In genomic region chr7:133937473-133937872, GRCm38 (mm10) we compare ENCODE assay signal across 23 mouse cellular contexts.
"Had no signal": no experiment of that assay in that cellular context is flagged by ENCODE, and none has a peak within 500 bp of the region (broad histone marks: within the 10 kb centered on the region; RNA-seq: fewer than 3 reads in every experiment).

No protein-coding gene starts in this region.

- DNase-seq: kidney, adult 2 months; kidney, postnatal 10 days; kidney, postnatal 36 days; liver; lung, adult 18-20 months; lung, postnatal 10 days; lung, postnatal 36 days; right cerebral cortex, adult 18-20 months; right cerebral cortex, postnatal 14 days; right cerebral cortex, postnatal 4 days; thymus, adult 2 months; thymus, postnatal 14 days; thymus, postnatal 4 days had no signal

- H3K4me1 ChIP-seq: limb, embryonic 10.5 days; liver, embryonic 12.5 days; liver, embryonic 15.5 days; megakaryocyte, embryonic 14.5 days had no signal

- H3K9ac ChIP-seq: limb, embryonic 13.5 days; liver, embryonic 12.5 days; liver, embryonic 15.5 days; lung, embryonic 15.5 days; midbrain, embryonic 15.5 days; neural tube, embryonic 13.5 days had no signal

- H3K4me2 ChIP-seq: limb, embryonic 13.5 days; liver, embryonic 12.5 days; liver, embryonic 15.5 days; lung, embryonic 15.5 days; midbrain, embryonic 11.5 days; midbrain, embryonic 15.5 days; neural tube, embryonic 13.5 days had no signal

- H3K4me3 ChIP-seq: limb, embryonic 10.5 days; limb, embryonic 13.5 days; liver, embryonic 12.5 days; liver, embryonic 15.5 days; lung, embryonic 15.5 days; megakaryocyte, embryonic 14.5 days; midbrain, embryonic 15.5 days; neural tube, embryonic 13.5 days had no signal

- H3K36me3 ChIP-seq: limb, embryonic 10.5 days; limb, embryonic 13.5 days; liver, embryonic 12.5 days; liver, embryonic 15.5 days; midbrain, embryonic 15.5 days; neural tube, embryonic 13.5 days had no signal

- H3K9me3 ChIP-seq: limb, embryonic 10.5 days; limb, embryonic 13.5 days; liver, embryonic 12.5 days; liver, embryonic 15.5 days; lung, embryonic 15.5 days; midbrain, embryonic 15.5 days; neural tube, embryonic 13.5 days had no signal

- H3K27ac ChIP-seq: limb, embryonic 10.5 days; limb, embryonic 13.5 days; liver, embryonic 12.5 days; liver, embryonic 15.5 days; lung, embryonic 15.5 days; midbrain, embryonic 15.5 days; neural tube, embryonic 13.5 days; stomach, postnatal 0 days had no signal

- H3K27me3 ChIP-seq: limb, embryonic 13.5 days; liver, embryonic 12.5 days; liver, embryonic 15.5 days; lung, embryonic 15.5 days; midbrain, embryonic 15.5 days; neural tube, embryonic 13.5 days had no signal

- ATAC-seq: liver, embryonic 12.5 days; midbrain, embryonic 15.5 days had no signal
